Mouse (Mus musculus) embryonic facial prominence, embryonic 14.5 days (tissue): Measurements from ENCODE around the gene Bmf. TPM values are rescaled to one million over a fixed set of nuclear protein-coding genes. Genes with fewer than 3 reads are reported as not detected.

Experiments used
- ATAC-seq: fragments of 200-750 bp; cut with Nextera tagmentation; 2 replicates; pipeline ENCODE4 v1.8.0; 2017; ENCODE audit warnings: low read depth, moderate number of reproducible peaks, moderate TSS enrichment
- DNase-seq: peaks from one replicate; pipeline ENCODE4 v3.0.0-alpha.2; 2015; ENCODE audit warnings: low spot score
- H3K27ac ChIP-seq: fragments of 300-500 bp; sonication (generic); replicated peaks from 2 replicates; pipeline ENCODE4 v1.5.1; 2014; ENCODE audit warnings: low read depth, mild to moderate bottlenecking, low read length, moderate library complexity
- H3K27me3 ChIP-seq: fragments of 300-500 bp; sonication (generic); replicated peaks from 2 replicates; pipeline ENCODE4 v1.6.1; 2014; ENCODE audit warnings: low read length; ENCODE audit not compliant: control insufficient read depth, insufficient read depth
- H3K36me3 ChIP-seq: fragments of 300-500 bp; sonication (generic); 2 replicates; pipeline ENCODE4 v1.6.1; 2014; ENCODE audit warnings: low read length, mixed read lengths; ENCODE audit not compliant: control insufficient read depth, insufficient read depth
- H3K4me1 ChIP-seq: fragments of 300-500 bp; sonication (generic); 2 replicates; pipeline ENCODE4 v1.6.1; 2014; ENCODE audit warnings: antibody characterized with exemption, low read length; ENCODE audit not compliant: control insufficient read depth, insufficient read depth
- H3K4me2 ChIP-seq: fragments of 300-500 bp; sonication (generic); 2 replicates; pipeline ENCODE4 v1.6.1; 2014; ENCODE audit warnings: low read depth, mild to moderate bottlenecking, low read length, moderate library complexity, mixed read lengths
- H3K4me3 ChIP-seq: fragments of 300-500 bp; sonication (generic); 2 replicates; pipeline ENCODE4 v1.5.1; 2014; ENCODE audit warnings: low read depth, mild to moderate bottlenecking, low read length
- H3K9ac ChIP-seq: fragments of 300-500 bp; sonication (generic); 2 replicates; pipeline ENCODE4 v1.6.1; 2014; ENCODE audit warnings: low read depth, mild to moderate bottlenecking, low read length, moderate library complexity, mixed read lengths
- H3K9me3 ChIP-seq: fragments of 300-500 bp; sonication (generic); 2 replicates; pipeline ENCODE4 v1.6.1; 2016; ENCODE audit warnings: low read length; ENCODE audit not compliant: control insufficient read depth
- WGBS: fragments of 180-500 bp; shearing (Covaris S2); extraction: QIAGEN DNeasy Blood & Tissue Kit; methylation state at CpG from one replicate; pipeline ENCODE4 v1.1.7; 2014; 5-methylcytosine and 5-hydroxymethylcytosine counted together
- polyA plus RNA-seq: library from polyadenylated mRNA; unstranded; fragments of >200 nt; fragmentation: Nextera tagmentation; extraction: Ambion mirVana; gene quantifications from 2 replicates; pipeline ENCODE4 v1.2.1, GENCODE M21; 2014

Bmf gene
- polyA plus RNA-seq: 5.6 and 7.6 TPM in 2 replicates

GRCm38 (mm10) chr2:118549507-118550473, at the start of gene Bmf:
Gene Bmf, minus strand, starts transcription at chr2:118549687.
- Histone ChIP-seq H3K4me1 (peaks cover 42% of the 10 kb centered on the region), H3K36me3 (no peaks in the 10 kb centered on the region), H3K4me3 (peak within 1 kb of the TSS; percentile 71), H3K27me3 (no peaks in the 10 kb centered on the region), H3K4me2 (peak within 1 kb of the TSS; percentile 93), H3K9me3 (no peaks in the 10 kb centered on the region), H3K9ac (peak within 1 kb of the TSS; percentile 79), H3K27ac (peak within 1 kb of the TSS; percentile 84)
- ATAC-seq: peak; percentile 91
- peak; percentile 100 for DNase-seq
- under 1% methylated on average over 35 of the region's 45 CpGs for WGBS

- peak overlapping the region; percentile 49 for H3K4me3 ChIP-seq
- 24% methylated on average over 5 of the region's 5 CpGs for WGBS
Observed at GRCm38 (mm10) chr2:118599087-118599486, 49.6 kb upstream of the Bmf start.

GRCm38 (mm10) chr2:118597673-118598568, 48.4 kb upstream of the Bmf start, which contains the start of gene Bub1b:
Gene Bub1b, plus strand, starts transcription at chr2:118598211.
- Histone ChIP-seq H3K4me3 (peak within 1 kb of the TSS; percentile 49), H3K4me2 (peak within 1 kb of the TSS; percentile 65), H3K27ac (no peak within 1 kb of the TSS), H3K9ac (peak within 1 kb of the TSS; percentile 63), H3K36me3 (peaks cover 1% of the 10 kb centered on the region; the same call in 1 of the 2 replicates), H3K9me3 (no peaks in the 10 kb centered on the region), H3K27me3 (no peaks in the 10 kb centered on the region), H3K4me1 (no peaks in the 10 kb centered on the region; the same call in 1 of the 2 replicates)
- WGBS: 5% methylated on average over 41 of the region's 41 CpGs
- DNase-seq: peak; percentile 98
- ATAC-seq: peak; percentile 98

More at GRCm38 (mm10) chr2:118599087-118599486, 49.6 kb upstream of the Bmf start:
- no peaks in the 10 kb centered on the region for H3K27me3 ChIP-seq
- H3K9ac ChIP-seq: peak overlapping the region; percentile 63
- no peaks in the 10 kb centered on the region for H3K9me3 ChIP-seq
- peak overlapping the region; percentile 65 for H3K4me2 ChIP-seq
- H3K27ac ChIP-seq: no peak overlapping the region
- peaks cover 12% of the 10 kb centered on the region for H3K36me3 ChIP-seq
- no peak for ATAC-seq
- no peaks in the 10 kb centered on the region; the same call in 1 of the 2 replicates for H3K4me1 ChIP-seq
- DNase-seq: no peak

- Histone ChIP-seq H3K36me3 (no peaks in the 10 kb centered on the region), H3K4me1 (no peaks in the 10 kb centered on the region), H3K4me3 (no peak overlapping the region), H3K9me3 (no peaks in the 10 kb centered on the region), H3K27ac (no peak overlapping the region), H3K4me2 (no peak overlapping the region), H3K27me3 (no peaks in the 10 kb centered on the region), H3K9ac (no peak overlapping the region)
- no peak for DNase-seq
- ATAC-seq: no peak
- 88% methylated on average over 4 of the region's 4 CpGs for WGBS
Observed at GRCm38 (mm10) chr2:118591083-118591482, 41.6 kb upstream of the Bmf start.

GRCm38 (mm10) chr2:118587686-118588085, 38.2 kb upstream of the Bmf start:
- Histone ChIP-seq H3K36me3 (no peaks in the 10 kb centered on the region), H3K4me3 (no peak overlapping the region), H3K9me3 (no peaks in the 10 kb centered on the region), H3K4me1 (no peaks in the 10 kb centered on the region), H3K4me2 (no peak overlapping the region), H3K27me3 (no peaks in the 10 kb centered on the region), H3K27ac (no peak overlapping the region), H3K9ac (no peak overlapping the region)
- WGBS: 64% methylated on average over 3 of the region's 3 CpGs
- DNase-seq (no peak), ATAC-seq (no peak)

- ATAC-seq: no peak
Observed at GRCm38 (mm10) chr2:118586013-118586412, 36.5 kb upstream of the Bmf start.

GRCm38 (mm10) chr2:118573135-118573534, 23.6 kb upstream of the Bmf start:
- no peak overlapping the region for H3K27ac ChIP-seq
- DNase-seq: no peak
- H3K9ac ChIP-seq: no peak overlapping the region
- H3K36me3 ChIP-seq: no peaks in the 10 kb centered on the region
- WGBS: 67% methylated on average over 3 of the region's 3 CpGs
- no peak overlapping the region for H3K4me3 ChIP-seq
- no peak overlapping the region for H3K4me2 ChIP-seq
- H3K4me1 ChIP-seq: no peaks in the 10 kb centered on the region
- H3K27me3 ChIP-seq: no peaks in the 10 kb centered on the region
- no peaks in the 10 kb centered on the region for H3K9me3 ChIP-seq
- ATAC-seq: no peak

More at GRCm38 (mm10) chr2:118586013-118586412, 36.5 kb upstream of the Bmf start:
- 62% methylated on average over 5 of the region's 5 CpGs for WGBS
- no peaks in the 10 kb centered on the region for H3K9me3 ChIP-seq
- no peaks in the 10 kb centered on the region for H3K4me1 ChIP-seq
- H3K27ac ChIP-seq: no peak overlapping the region
- no peak overlapping the region for H3K4me2 ChIP-seq
- no peak overlapping the region for H3K9ac ChIP-seq
- no peak overlapping the region for H3K4me3 ChIP-seq
- H3K36me3 ChIP-seq: no peaks in the 10 kb centered on the region
- H3K27me3 ChIP-seq: no peaks in the 10 kb centered on the region
- peak; percentile 28 for DNase-seq

- Histone ChIP-seq H3K4me3 (no peak overlapping the region), H3K4me1 (no peaks in the 10 kb centered on the region), H3K4me2 (no peak overlapping the region), H3K36me3 (no peaks in the 10 kb centered on the region), H3K9me3 (no peaks in the 10 kb centered on the region), H3K27ac (no peak overlapping the region), H3K9ac (no peak overlapping the region), H3K27me3 (no peaks in the 10 kb centered on the region)
- DNase-seq (no peak), ATAC-seq (no peak)
- WGBS: 73% methylated on average over 9 of the region's 9 CpGs
Observed at GRCm38 (mm10) chr2:118572183-118572836, 22.8 kb upstream of the Bmf start.
